Mouse (Mus musculus): Measurements from ENCODE around the gene A530084C06Rik. TPM values are rescaled to one million over a fixed set of nuclear protein-coding genes. Genes with fewer than 3 reads are reported as not detected.

The A530084C06Rik gene
- polyA plus RNA-seq, 1 experiment from 2014 or later, result not detected

DNA sequence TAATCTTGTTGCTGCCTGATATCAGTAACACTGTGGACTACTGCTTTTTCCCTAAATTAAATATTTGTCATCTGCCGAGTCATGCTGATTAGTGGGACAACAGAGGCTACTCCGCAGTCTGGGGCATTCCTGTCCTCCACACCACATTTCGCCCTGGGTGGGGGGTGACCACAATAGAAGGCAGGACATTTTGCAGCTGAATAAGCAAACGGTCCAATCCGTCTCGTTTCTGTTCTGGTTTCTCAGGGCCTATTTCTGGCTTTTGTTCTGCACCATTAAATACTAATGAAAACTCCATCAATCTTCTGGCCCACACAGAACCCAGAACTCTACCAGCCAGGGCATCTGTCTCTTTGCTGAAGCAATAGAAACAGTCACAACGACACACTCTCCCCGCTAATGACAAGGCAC is 27.5 kb downstream of the A530084C06Rik start:
- Histone ChIP-seq H3K36me3 (no peaks in the 10 kb centered on the region), H3K27ac (no peak overlapping the region), H3K27me3 (no peaks in the 10 kb centered on the region), H3K4me2 (replicated peaks) (no peak overlapping the region), H3K4me1 (no peaks in the 10 kb centered on the region), H3K9ac (no peak overlapping the region), H3K4me3 (no peak overlapping the region), H3K9me3 (no peaks in the 10 kb centered on the region)
- no peak for ATAC-seq (ENCODE audit: insufficient number of reproducible peaks, insufficient read depth, low FRiP score, low TSS enrichment)
- 57% methylated on average over 8 of the region's 8 CpGs for WGBS

DNA sequence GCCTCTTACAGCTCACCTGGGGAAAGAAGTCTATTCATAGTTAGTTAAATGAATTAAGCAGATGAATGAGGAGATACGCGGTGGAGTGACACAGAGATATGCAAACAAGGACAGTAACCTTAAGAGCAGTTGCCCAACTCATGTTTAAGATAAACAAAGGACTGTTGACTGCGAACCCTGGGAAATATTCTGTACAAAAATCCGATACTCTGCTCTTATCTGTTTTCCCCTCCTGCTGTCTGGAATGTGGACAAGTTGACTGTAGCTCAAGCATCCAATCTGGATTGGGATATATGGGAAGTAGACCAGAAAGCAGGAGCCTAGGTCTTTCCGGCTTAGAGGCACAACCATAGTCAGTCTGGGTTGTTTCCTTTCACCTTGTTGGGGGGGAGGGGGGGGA is 27.9 kb downstream of the A530084C06Rik start:
- Histone ChIP-seq H3K9me3 (no peaks in the 10 kb centered on the region), H3K4me2 (replicated peaks) (no peak overlapping the region), H3K4me1 (no peaks in the 10 kb centered on the region), H3K9ac (no peak overlapping the region), H3K27ac (no peak overlapping the region), H3K27me3 (no peaks in the 10 kb centered on the region), H3K4me3 (no peak overlapping the region), H3K36me3 (no peaks in the 10 kb centered on the region)
- WGBS, result 86% methylated on average over 5 of the region's 5 CpGs
- no peak for ATAC-seq (ENCODE audit: insufficient number of reproducible peaks, insufficient read depth, low FRiP score, low TSS enrichment)

DNA sequence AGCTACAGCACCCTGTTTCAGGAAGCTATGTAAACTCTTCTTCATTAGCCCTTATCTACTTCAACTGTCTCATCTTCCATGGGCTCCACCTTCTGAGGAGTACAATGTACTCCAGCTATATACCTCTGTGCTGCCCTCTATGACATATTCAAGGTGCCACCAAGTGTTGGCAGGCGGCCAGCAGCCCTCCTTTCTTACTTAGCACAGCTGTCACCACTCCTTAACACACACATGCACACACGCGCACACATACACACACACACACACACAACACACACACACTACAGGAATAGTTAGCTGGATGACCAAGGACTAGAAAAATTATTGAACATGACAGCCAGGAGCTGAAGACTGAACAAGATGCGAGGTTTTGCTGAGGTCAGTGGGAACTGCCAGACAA is 34.2 kb downstream of the A530084C06Rik start:
- H3K9me3 ChIP-seq, result no peaks in the 10 kb centered on the region
- H3K9ac ChIP-seq, result no peak overlapping the region
- no peaks in the 10 kb centered on the region for H3K4me1 ChIP-seq
- H3K4me2 ChIP-seq (replicated peaks), result no peak overlapping the region
- H3K27ac ChIP-seq, result no peak overlapping the region
- no peaks in the 10 kb centered on the region for H3K27me3 ChIP-seq
- ATAC-seq (ENCODE audit: insufficient number of reproducible peaks, insufficient read depth, low FRiP score, low TSS enrichment), result no peak
- no peaks in the 10 kb centered on the region for H3K36me3 ChIP-seq
- 90% methylated on average over 4 of the region's 4 CpGs for WGBS
- no peak overlapping the region for H3K4me3 ChIP-seq

DNA sequence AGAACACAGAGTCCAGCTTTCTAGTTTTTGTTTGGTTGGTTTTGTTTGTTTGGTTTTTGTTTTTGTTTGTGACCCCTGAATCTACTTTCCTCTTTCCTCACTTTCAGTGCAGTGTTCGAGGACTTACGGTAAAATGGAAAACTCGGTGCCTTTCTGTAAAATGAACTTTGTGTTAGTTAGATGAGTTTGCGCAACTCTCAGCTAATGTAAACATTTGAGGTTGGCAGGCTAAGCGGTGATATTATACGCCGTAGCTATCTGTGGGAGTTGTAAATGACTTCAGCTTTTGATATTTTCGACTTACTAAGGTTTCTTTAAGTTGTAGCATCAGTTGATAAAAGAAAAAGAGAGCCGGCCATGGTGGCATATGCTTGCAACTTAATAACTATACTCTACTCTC is 40.2 kb downstream of the A530084C06Rik start:
- no peaks in the 10 kb centered on the region for H3K36me3 ChIP-seq
- H3K4me2 ChIP-seq (replicated peaks), result no peak overlapping the region
- no peak overlapping the region for H3K9ac ChIP-seq
- H3K27me3 ChIP-seq, result no peaks in the 10 kb centered on the region
- 90% methylated on average over 9 of the region's 9 CpGs for WGBS
- no peak overlapping the region for H3K4me3 ChIP-seq
- no peak overlapping the region for H3K27ac ChIP-seq
- no peak for ATAC-seq (ENCODE audit: insufficient number of reproducible peaks, insufficient read depth, low FRiP score, low TSS enrichment)
- no peaks in the 10 kb centered on the region for H3K4me1 ChIP-seq
- no peaks in the 10 kb centered on the region for H3K9me3 ChIP-seq

DNA sequence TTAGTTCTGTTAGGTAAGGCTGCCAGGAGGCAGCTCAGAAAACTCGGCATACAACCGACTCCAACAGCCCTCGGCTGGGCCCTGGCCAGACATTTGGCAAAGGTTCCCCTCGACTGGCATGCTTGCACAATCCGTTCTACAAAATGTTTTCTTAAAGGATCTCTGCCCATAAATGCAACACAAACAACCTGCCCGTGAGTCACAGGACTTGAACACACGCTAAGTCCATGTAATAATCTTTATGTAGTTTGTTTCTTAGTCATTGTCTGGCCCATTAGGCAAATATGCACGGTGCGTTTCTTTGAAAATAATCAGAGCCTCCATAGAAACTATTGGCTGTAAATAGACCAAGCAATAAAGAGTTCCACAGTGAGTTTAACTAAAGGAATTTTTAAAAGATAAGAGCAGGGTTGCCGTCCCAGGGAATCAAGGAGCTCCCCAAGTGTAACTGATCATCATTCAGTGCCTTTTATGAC is 40.7 kb downstream of the A530084C06Rik start:
- Histone ChIP-seq H3K27me3 (no peaks in the 10 kb centered on the region), H3K4me1 (no peaks in the 10 kb centered on the region), H3K9ac (no peak overlapping the region), H3K36me3 (no peaks in the 10 kb centered on the region), H3K4me3 (no peak overlapping the region), H3K4me2 (replicated peaks) (no peak overlapping the region), H3K27ac (no peak overlapping the region), H3K9me3 (no peaks in the 10 kb centered on the region)
- ATAC-seq (ENCODE audit: insufficient number of reproducible peaks, insufficient read depth, low FRiP score, low TSS enrichment), result no peak
- WGBS, result 81% methylated on average over 10 of the region's 10 CpGs

DNA sequence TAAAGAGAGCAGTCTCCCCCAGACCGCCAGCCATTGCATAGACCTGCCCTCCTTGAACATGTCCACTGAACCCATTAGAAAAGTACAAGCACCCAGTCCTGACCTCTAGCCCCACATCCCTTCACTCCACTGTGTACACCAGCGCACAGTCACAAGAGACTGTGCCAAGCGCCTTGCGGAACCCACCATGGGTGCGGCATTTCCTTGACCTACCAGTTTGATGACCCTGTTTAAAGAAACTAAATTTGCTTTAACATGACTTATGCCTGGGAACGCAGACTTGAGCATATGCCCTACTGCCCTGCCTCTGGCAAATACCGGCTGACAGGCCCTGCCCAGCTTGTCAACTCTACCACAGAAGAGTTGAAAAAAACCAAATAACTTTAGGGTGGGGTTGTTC is 43.9 kb downstream of the A530084C06Rik start:
- Histone ChIP-seq H3K4me2 (replicated peaks) (no peak overlapping the region), H3K36me3 (no peaks in the 10 kb centered on the region), H3K4me1 (no peaks in the 10 kb centered on the region), H3K4me3 (no peak overlapping the region), H3K9me3 (no peaks in the 10 kb centered on the region), H3K27me3 (no peaks in the 10 kb centered on the region), H3K9ac (no peak overlapping the region), H3K27ac (no peak overlapping the region)
- no peak for ATAC-seq (ENCODE audit: insufficient number of reproducible peaks, insufficient read depth, low FRiP score, low TSS enrichment)
- 90% methylated on average over 7 of the region's 7 CpGs for WGBS

DNA sequence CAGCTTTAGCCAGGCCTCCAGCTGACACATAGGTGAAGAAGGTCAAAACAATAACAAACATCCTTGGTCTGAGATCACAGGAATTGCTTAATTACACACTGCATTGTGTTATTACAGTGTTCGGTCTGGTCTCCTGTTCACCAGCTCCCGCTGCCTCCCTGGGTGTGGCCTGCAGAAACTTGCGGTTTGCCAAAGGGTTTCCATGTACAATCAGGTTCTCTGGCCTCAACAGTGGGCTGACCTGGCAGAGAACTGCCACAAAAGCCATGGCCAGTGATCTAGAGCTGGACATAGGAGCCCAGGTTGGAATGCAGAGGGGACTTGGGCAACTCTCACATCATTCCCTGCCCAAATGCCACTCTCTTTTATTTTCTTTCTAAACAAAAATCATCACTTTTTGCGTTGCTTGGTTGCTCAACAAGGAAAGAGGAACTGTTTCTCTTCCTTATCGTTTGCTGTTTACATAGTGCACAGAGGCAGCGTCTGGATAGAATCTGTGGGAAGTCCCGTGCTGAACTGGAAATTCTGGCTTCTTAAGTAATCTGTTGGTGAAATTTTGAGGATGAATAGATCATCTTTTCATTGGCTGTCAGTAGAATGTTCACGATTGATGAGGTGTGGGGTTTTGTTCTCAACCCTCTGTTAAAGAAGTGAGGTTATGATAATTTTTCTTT is 52.5 kb downstream of the A530084C06Rik start:
- no peak overlapping the region for H3K27ac ChIP-seq
- no peak overlapping the region for H3K4me2 ChIP-seq (replicated peaks)
- no peaks in the 10 kb centered on the region for H3K27me3 ChIP-seq
- WGBS, result 70% methylated on average over 8 of the region's 8 CpGs
- H3K4me1 ChIP-seq, result no peaks in the 10 kb centered on the region
- ATAC-seq (ENCODE audit: insufficient number of reproducible peaks, insufficient read depth, low FRiP score, low TSS enrichment), result no peak
- H3K9ac ChIP-seq, result no peak overlapping the region
- H3K9me3 ChIP-seq, result no peaks in the 10 kb centered on the region
- H3K4me3 ChIP-seq, result no peak overlapping the region
- no peaks in the 10 kb centered on the region for H3K36me3 ChIP-seq

Other genes with a start within 250 kb of the A530084C06Rik start
- 1.6 and 2.0 TPM in 2 replicates for gene Foxq1, start 3.2 kb downstream of the A530084C06Rik start, polyA plus RNA-seq (2016; fragmentation: Nextera tagmentation; extraction: Ambion mirVana)
- 21.4 and 25.8 TPM in 2 replicates for gene Foxf2, start 66.5 kb upstream of the A530084C06Rik start, polyA plus RNA-seq (2016; fragmentation: Nextera tagmentation; extraction: Ambion mirVana)
- gene Foxc1, start 247.3 kb upstream of the A530084C06Rik start, polyA plus RNA-seq (2016; fragmentation: Nextera tagmentation; extraction: Ambion mirVana), result 10.4 and 11.6 TPM in 2 replicates